Mouse (Mus musculus): ENCODE measurements around the gene Usp51. TPM values are rescaled to one million over a fixed set of nuclear protein-coding genes. Genes with fewer than 3 reads are reported as not detected.
"Not testable (repeated sequence)": the region's sequence is repeated elsewhere in the genome, so short reads cannot be mapped to it uniquely, and the experiment has no call there.

The Usp51 gene
- polyA plus RNA-seq, 1 experiment from 2014 or later = 3.8 TPM

GRCm38 (mm10) chrX:153007685-153008047 lies 1.4 kb downstream of the Usp51 start:
- Histone ChIP-seq H3K4me2 (ENCODE audit: low read depth, low read length) (peak overlapping the region; percentile 50), H3K27me3 (ENCODE audit: control insufficient read depth, insufficient read depth, low read length) (no peaks in the 10 kb centered on the region), H3K9me3 (ENCODE audit: control insufficient read depth, low read length) (no peaks in the 10 kb centered on the region), H3K4me3 (ENCODE audit: low read depth, low read length) (peak overlapping the region; percentile 48), H3K36me3 (ENCODE audit: control insufficient read depth, insufficient read depth, low read length) (no peaks in the 10 kb centered on the region), H3K27ac (ENCODE audit: low read depth, low read length) (peak overlapping the region; percentile 84; the same call in 1 of the 2 replicates), H3K9ac (replicated peaks; ENCODE audit: low read depth, low read length) (peak overlapping the region; percentile 60; the same call in 1 of the 2 replicates), H3K4me1 (ENCODE audit: control insufficient read depth, insufficient read depth, low read length) (no peaks in the 10 kb centered on the region)
- peak; percentile 45; the same call in 1 of the 2 replicates for ATAC-seq (ENCODE audit: low read depth)
- WGBS = 29% methylated on average over 9 of the region's 9 CpGs

- no CpG with 5 or more reads among the region's 3 CpGs for WGBS
Measured at GRCm38 (mm10) chrX:153025255-153025654, 19.0 kb downstream of the Usp51 start.

DNA sequence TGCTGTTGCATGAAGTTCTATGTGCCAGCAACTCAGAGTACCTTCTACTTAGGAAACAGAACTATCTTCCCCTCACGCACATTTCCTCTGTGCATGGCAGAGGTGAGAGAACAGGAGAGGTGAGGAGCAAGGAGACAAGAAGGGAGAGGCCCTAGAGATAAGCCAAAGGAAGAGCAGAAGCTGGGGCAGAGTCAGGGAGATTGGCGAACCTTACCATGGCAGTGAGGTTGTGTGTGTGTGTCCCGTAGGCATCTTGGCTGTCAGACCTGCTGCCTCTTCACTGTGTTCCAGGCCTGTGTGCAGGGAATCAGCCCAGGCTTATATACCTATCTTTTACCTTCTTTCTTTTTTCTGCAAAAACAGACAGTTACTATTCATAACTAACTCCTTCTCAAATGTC lies 19.4 kb downstream of the Usp51 start:
- not testable (repeated sequence) for H3K9ac ChIP-seq (replicated peaks; ENCODE audit: low read depth, low read length); H3K4me3 ChIP-seq (ENCODE audit: low read depth, low read length); H3K36me3 ChIP-seq (ENCODE audit: control insufficient read depth, insufficient read depth, low read length); H3K4me1 ChIP-seq (ENCODE audit: control insufficient read depth, insufficient read depth, low read length); H3K9me3 ChIP-seq (ENCODE audit: control insufficient read depth, low read length); ATAC-seq (ENCODE audit: low read depth); H3K27ac ChIP-seq (ENCODE audit: low read depth, low read length); H3K4me2 ChIP-seq (ENCODE audit: low read depth, low read length); H3K27me3 ChIP-seq (ENCODE audit: control insufficient read depth, insufficient read depth, low read length)
- no CpG with 5 or more reads among the region's 3 CpGs for WGBS

More at GRCm38 (mm10) chrX:153025255-153025654, 19.0 kb downstream of the Usp51 start:
- not testable (repeated sequence) for H3K4me2 ChIP-seq (ENCODE audit: low read depth, low read length); H3K27ac ChIP-seq (ENCODE audit: low read depth, low read length); H3K27me3 ChIP-seq (ENCODE audit: control insufficient read depth, insufficient read depth, low read length); ATAC-seq (ENCODE audit: low read depth); H3K36me3 ChIP-seq (ENCODE audit: control insufficient read depth, insufficient read depth, low read length); H3K4me1 ChIP-seq (ENCODE audit: control insufficient read depth, insufficient read depth, low read length); H3K9ac ChIP-seq (replicated peaks; ENCODE audit: low read depth, low read length); H3K4me3 ChIP-seq (ENCODE audit: low read depth, low read length); H3K9me3 ChIP-seq (ENCODE audit: control insufficient read depth, low read length)

DNA sequence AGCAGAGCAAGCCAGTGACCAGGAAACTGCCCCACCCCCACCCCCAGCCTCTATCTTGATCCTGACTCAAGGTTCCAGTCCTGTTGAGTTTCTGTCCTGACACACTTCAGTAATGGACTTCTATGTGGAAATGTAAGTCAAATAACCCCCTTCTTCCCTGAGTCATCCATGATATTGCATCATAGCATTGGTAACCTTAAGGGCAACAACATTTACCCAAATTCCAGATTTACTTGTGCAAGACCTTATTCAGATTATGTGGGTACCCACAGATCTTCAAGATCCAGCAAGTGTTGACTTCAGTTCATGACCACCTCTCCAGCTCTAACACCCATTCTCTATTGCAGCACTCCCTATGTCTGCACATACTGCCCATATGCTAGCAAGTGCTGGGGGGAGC lies 25.3 kb downstream of the Usp51 start:
- H3K4me3 ChIP-seq (ENCODE audit: low read depth, low read length); H3K27me3 ChIP-seq (ENCODE audit: control insufficient read depth, insufficient read depth, low read length); H3K9me3 ChIP-seq (ENCODE audit: control insufficient read depth, low read length); H3K4me1 ChIP-seq (ENCODE audit: control insufficient read depth, insufficient read depth, low read length); H3K9ac ChIP-seq (replicated peaks; ENCODE audit: low read depth, low read length); ATAC-seq (ENCODE audit: low read depth); H3K27ac ChIP-seq (ENCODE audit: low read depth, low read length); H3K4me2 ChIP-seq (ENCODE audit: low read depth, low read length); H3K36me3 ChIP-seq (ENCODE audit: control insufficient read depth, insufficient read depth, low read length): not testable (repeated sequence)

- Histone ChIP-seq H3K9me3 (ENCODE audit: control insufficient read depth, low read length) (no peaks in the 10 kb centered on the region), H3K9ac (replicated peaks; ENCODE audit: low read depth, low read length) (peak within 1 kb of the TSS; percentile 69), H3K36me3 (ENCODE audit: control insufficient read depth, insufficient read depth, low read length) (no peaks in the 10 kb centered on the region), H3K4me1 (ENCODE audit: control insufficient read depth, insufficient read depth, low read length) (no peaks in the 10 kb centered on the region; the same call in 1 of the 2 replicates), H3K4me3 (ENCODE audit: low read depth, low read length) (peak within 1 kb of the TSS; percentile 50), H3K27ac (ENCODE audit: low read depth, low read length) (peak within 1 kb of the TSS; percentile 92), H3K27me3 (ENCODE audit: control insufficient read depth, insufficient read depth, low read length) (no peaks in the 10 kb centered on the region), H3K4me2 (ENCODE audit: low read depth, low read length) (peak within 1 kb of the TSS; percentile 63)
- peak; percentile 97 for ATAC-seq (ENCODE audit: low read depth)
- whole genome bisulfite sequencing = 13% methylated on average over 48 of the region's 49 CpGs
Measured at GRCm38 (mm10) chrX:153037087-153037971, 31.1 kb downstream of the Usp51 start, which contains the start of gene Mageh1. TSS of gene Mageh1 (minus strand) at chrX:153037575.

- not testable (repeated sequence) for H3K36me3 ChIP-seq (ENCODE audit: control insufficient read depth, insufficient read depth, low read length); H3K9me3 ChIP-seq (ENCODE audit: control insufficient read depth, low read length); H3K4me1 ChIP-seq (ENCODE audit: control insufficient read depth, insufficient read depth, low read length); H3K27me3 ChIP-seq (ENCODE audit: control insufficient read depth, insufficient read depth, low read length)
- H3K4me2 ChIP-seq (ENCODE audit: low read depth, low read length) = peak overlapping the region; percentile 63
- peak; percentile 92 for ATAC-seq (ENCODE audit: low read depth)
- peak overlapping the region; percentile 50 for H3K4me3 ChIP-seq (ENCODE audit: low read depth, low read length)
- 18% methylated on average over 6 of the region's 22 CpGs for WGBS
- H3K27ac ChIP-seq (ENCODE audit: low read depth, low read length) = peak overlapping the region; percentile 92
- H3K9ac ChIP-seq (replicated peaks; ENCODE audit: low read depth, low read length) = peak overlapping the region; percentile 69; the same call in 1 of the 2 replicates
Measured at GRCm38 (mm10) chrX:153037972-153038744, 31.9 kb downstream of the Usp51 start.

Other genes with a start within 250 kb of the Usp51 start
- 146 and 174 TPM in 2 replicates for gene Shroom2, start 237.0 kb upstream of the Usp51 start, polyA plus RNA-seq (2014; fragmentation: Nextera tagmentation; extraction: Ambion mirVana)
- gene Gpr143, start 224.5 kb upstream of the Usp51 start, polyA plus RNA-seq (2014; fragmentation: Nextera tagmentation; extraction: Ambion mirVana) = 0.21 TPM in 1 of 2 replicates, not detected in the other
- gene Mageh1, start 31.1 kb downstream of the Usp51 start, polyA plus RNA-seq (2014; fragmentation: Nextera tagmentation; extraction: Ambion mirVana) = 108 and 125 TPM in 2 replicates
- 0.40 and 0.53 TPM in 2 replicates for gene Foxr2, start 112.3 kb downstream of the Usp51 start, polyA plus RNA-seq (2014; fragmentation: Nextera tagmentation; extraction: Ambion mirVana)
- 7.3 and 13.7 TPM in 2 replicates for gene Rragb, start 133.5 kb downstream of the Usp51 start, polyA plus RNA-seq (2014; fragmentation: Nextera tagmentation; extraction: Ambion mirVana)
- 4.2 and 5.6 TPM in 2 replicates for gene Klf8, start 231.0 kb downstream of the Usp51 start, polyA plus RNA-seq (2014; fragmentation: Nextera tagmentation; extraction: Ambion mirVana)